Comparison of ENCODE assay signal across 8 mouse cellular contexts in the genomic region with DNA sequence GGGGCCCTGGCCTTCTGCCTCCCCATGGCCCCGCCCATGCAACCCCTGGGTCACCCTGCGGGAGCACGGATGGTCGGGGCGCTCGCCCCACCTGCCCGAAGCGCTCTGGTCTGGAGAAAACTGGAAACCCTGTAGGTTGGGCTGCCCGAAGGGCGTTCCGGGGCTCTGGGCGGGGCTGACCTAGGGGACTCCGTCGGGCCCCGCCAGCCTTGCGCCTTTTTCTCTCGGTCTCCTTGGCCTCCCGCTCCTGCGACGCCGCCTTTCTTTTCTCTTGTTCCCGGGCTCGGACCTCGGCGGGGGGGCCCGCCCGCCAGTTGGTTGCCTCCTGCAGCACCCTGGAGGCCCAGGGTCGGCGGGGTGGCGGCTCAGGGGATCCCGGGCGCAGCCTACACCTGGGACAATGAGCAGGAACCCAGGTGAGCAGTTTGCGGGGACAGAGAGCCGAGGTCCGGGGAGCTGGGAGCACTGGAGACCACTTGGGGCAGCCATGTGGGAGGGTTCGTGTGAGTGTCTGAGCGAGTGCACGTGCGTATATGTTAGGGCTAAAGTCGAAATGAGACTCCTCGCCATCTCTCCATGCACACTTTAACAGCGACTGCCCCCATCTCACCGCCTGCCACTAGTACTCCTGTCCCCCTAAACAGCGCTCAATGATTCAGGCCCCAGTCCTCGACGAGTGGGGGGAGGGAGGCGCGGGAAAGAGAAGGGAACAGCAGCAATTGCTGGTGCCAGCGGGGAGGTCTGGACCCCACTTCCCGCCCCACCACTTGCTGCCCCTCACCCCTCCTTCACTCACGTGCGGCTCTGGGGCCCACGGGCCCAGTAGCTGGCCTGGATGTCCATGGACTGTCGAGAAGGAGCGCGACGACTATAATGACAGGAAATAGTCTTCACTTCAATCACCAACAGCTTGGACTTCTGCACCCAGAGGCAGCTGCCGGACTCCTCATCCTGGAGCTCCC. TPM values are rescaled to one million over a fixed set of nuclear protein-coding genes. Genes with fewer than 3 reads are reported as not detected.
DNase-seq lines count a peak whose midpoint lies in the region; ATAC-seq lines count a peak whose summit lies in the region.

No protein-coding gene starts in this region.

- H3K27me3 ChIP-seq in lung, embryonic 16.5 days (ENCODE audit: control insufficient read depth, insufficient read depth, low read depth, low read length): peaks cover 80% of the 10 kb centered on the region
- H3K27me3 ChIP-seq in hindbrain, embryonic 10.5 days (ENCODE audit: insufficient read depth, poor library complexity, severe bottlenecking): peaks cover 92% of the 10 kb centered on the region
- H3K27me3 ChIP-seq in limb, embryonic 15.5 days: peaks cover 93% of the 10 kb centered on the region

- H3K4me3 ChIP-seq in lung, embryonic 16.5 days (ENCODE audit: low read length): peak overlapping the region; percentile 47
- H3K4me3 ChIP-seq in hindbrain, embryonic 10.5 days: peak overlapping the region; percentile 54
- H3K4me3 ChIP-seq in limb, embryonic 15.5 days: peak overlapping the region; percentile 45

- 2% methylated on average over 58 of the region's 58 CpGs for WGBS in lung, embryonic 16.5 days
- WGBS in hindbrain, embryonic 10.5 days: under 1% methylated on average over 58 of the region's 58 CpGs
- WGBS in limb, embryonic 15.5 days: under 1% methylated on average over 57 of the region's 58 CpGs

- H3K27ac ChIP-seq in lung, embryonic 16.5 days (ENCODE audit: low read length): no peak overlapping the region
- H3K27ac ChIP-seq in hindbrain, embryonic 10.5 days: peak overlapping the region; percentile 81
- H3K27ac ChIP-seq in limb, embryonic 15.5 days: no peak overlapping the region

- H3K9me3 ChIP-seq in lung, embryonic 16.5 days (ENCODE audit: control insufficient read depth, low read length): no peaks in the 10 kb centered on the region
- no peaks in the 10 kb centered on the region for H3K9me3 ChIP-seq in hindbrain, embryonic 10.5 days
- H3K9me3 ChIP-seq in limb, embryonic 15.5 days: no peaks in the 10 kb centered on the region

- peak; percentile 29; the same call in 1 of the 2 replicates for ATAC-seq in lung, embryonic 16.5 days (ENCODE audit: low read depth)
- no peak for ATAC-seq in limb, embryonic 15.5 days (ENCODE audit: insufficient number of reproducible peaks, low FRiP score, low TSS enrichment, low read depth)

- peak overlapping the region; percentile 48; the same call in 1 of the 2 replicates for H3K9ac ChIP-seq in lung, embryonic 16.5 days (ENCODE audit: low read length)
- peak overlapping the region; percentile 20; the same call in 1 of the 2 replicates for H3K9ac ChIP-seq in limb, embryonic 15.5 days

- peaks cover 29% of the 10 kb centered on the region for H3K4me1 ChIP-seq in lung, embryonic 16.5 days (replicated peaks; ENCODE audit: control insufficient read depth, insufficient read depth, low read length)
- H3K4me1 ChIP-seq in hindbrain, embryonic 10.5 days (replicated peaks): peaks cover 59% of the 10 kb centered on the region
- peaks cover 42% of the 10 kb centered on the region for H3K4me1 ChIP-seq in limb, embryonic 15.5 days

- H3K4me2 ChIP-seq in lung, embryonic 16.5 days (ENCODE audit: low read depth, low read length): peak overlapping the region; percentile 82
- peak overlapping the region; percentile 73 for H3K4me2 ChIP-seq in limb, embryonic 15.5 days

- peaks cover 4% of the 10 kb centered on the region; the same call in 1 of the 2 replicates for H3K36me3 ChIP-seq in lung, embryonic 16.5 days (ENCODE audit: control insufficient read depth, insufficient read depth, low read length)
- peaks cover 11% of the 10 kb centered on the region for H3K36me3 ChIP-seq in hindbrain, embryonic 10.5 days
- peaks cover 15% of the 10 kb centered on the region; the same call in 1 of the 2 replicates for H3K36me3 ChIP-seq in limb, embryonic 15.5 days

- no peak for DNase-seq in lung, postnatal 14 days
- peak; percentile 52 for DNase-seq in embryo, embryonic 11 days
- DNase-seq in hindbrain, embryonic 10.5 days (ENCODE audit: low spot score): peak; percentile 50
- peak; percentile 39 for DNase-seq in right cerebral cortex, postnatal 4 days
- no peak for DNase-seq in frontal cortex, postnatal 10 days (ENCODE audit: low spot score in 2 of 2)
- no peak for DNase-seq in urinary bladder, postnatal 4 days (ENCODE audit: low spot score in 2 of 2)

RNA-seq across cellular contexts. Expression of a gene that starts 2.2 kb away (rescaled TPM):
- not detected in 2 replicates for polyA plus RNA-seq in lung, embryonic 16.5 days (2015; fragmentation: Nextera tagmentation; extraction: Ambion mirVana)
- polyA plus RNA-seq in hindbrain, embryonic 10.5 days (2016; fragmentation: Nextera tagmentation; extraction: Ambion mirVana): 0.21 and 0.56 TPM in 2 replicates
- polyA plus RNA-seq in limb, embryonic 15.5 days (2015; fragmentation: Nextera tagmentation; extraction: Ambion mirVana): 0.15 TPM in 1 of 2 replicates, not detected in the other

RNA-seq across cellular contexts. Expression of a gene that starts 17.4 kb away (rescaled TPM):
- not detected in 2 replicates for polyA plus RNA-seq in lung, embryonic 16.5 days (2015; fragmentation: Nextera tagmentation; extraction: Ambion mirVana)
- polyA plus RNA-seq in hindbrain, embryonic 10.5 days (2016; fragmentation: Nextera tagmentation; extraction: Ambion mirVana): 13.7 and 13.8 TPM in 2 replicates
- 0.06 and 0.14 TPM in 2 replicates for polyA plus RNA-seq in limb, embryonic 15.5 days (2015; fragmentation: Nextera tagmentation; extraction: Ambion mirVana)

RNA-seq across cellular contexts. Expression of a gene that starts 24.2 kb away (rescaled TPM):
- 106 TPM in 2 replicates for polyA plus RNA-seq in lung, embryonic 16.5 days (2015; fragmentation: Nextera tagmentation; extraction: Ambion mirVana)
- polyA plus RNA-seq in hindbrain, embryonic 10.5 days (2016; fragmentation: Nextera tagmentation; extraction: Ambion mirVana): 88.7 and 89.0 TPM in 2 replicates
- polyA plus RNA-seq in limb, embryonic 15.5 days (2015; fragmentation: Nextera tagmentation; extraction: Ambion mirVana): 91.4 and 94.3 TPM in 2 replicates

RNA-seq across cellular contexts. Expression of a gene that starts 29.1 kb away (rescaled TPM):
- 0.13 and 0.23 TPM in 2 replicates for polyA plus RNA-seq in lung, embryonic 16.5 days (2015; fragmentation: Nextera tagmentation; extraction: Ambion mirVana)
- 0.21 and 0.44 TPM in 2 replicates for polyA plus RNA-seq in hindbrain, embryonic 10.5 days (2016; fragmentation: Nextera tagmentation; extraction: Ambion mirVana)
- 6.0 and 7.0 TPM in 2 replicates for polyA plus RNA-seq in limb, embryonic 15.5 days (2015; fragmentation: Nextera tagmentation; extraction: Ambion mirVana)

RNA-seq across cellular contexts. Expression of a gene that starts 44.1 kb away (rescaled TPM):
- polyA plus RNA-seq in lung, embryonic 16.5 days (2015; fragmentation: Nextera tagmentation; extraction: Ambion mirVana): 40.2 and 40.6 TPM in 2 replicates
- 42.6 and 45.1 TPM in 2 replicates for polyA plus RNA-seq in hindbrain, embryonic 10.5 days (2016; fragmentation: Nextera tagmentation; extraction: Ambion mirVana)
- 41.7 and 49.3 TPM in 2 replicates for polyA plus RNA-seq in limb, embryonic 15.5 days (2015; fragmentation: Nextera tagmentation; extraction: Ambion mirVana)

Comparison
In these comparisons a context has a peak if more than half of its experiments do, and no peak if none do; other contexts are left out.
1. DNase-seq: peak in embryo, embryonic 11 days (single experiment), hindbrain, embryonic 10.5 days (single experiment) and right cerebral cortex, postnatal 4 days (single experiment); none in lung, postnatal 14 days (single experiment), frontal cortex, postnatal 10 days (0 of 2) and urinary bladder, postnatal 4 days (0 of 2).
2. RNA of a gene that starts 17.4 kb away (polyA plus RNA-seq): 13.7 to 13.8 TPM in hindbrain, embryonic 10.5 days; 0.06 to 0.14 TPM in limb, embryonic 15.5 days and not detected in lung, embryonic 16.5 days; every median in the first group is over 10 times any median in the second.
3. Peak in every context shown above with its lines, with median percentiles within 50 percentile points of each other: H3K4me3 ChIP-seq.